ENCODE assay signal across 8 mouse cellular contexts in genomic region chr11:100619485-100619975, GRCm38 (mm10). TPM values are rescaled to one million over a fixed set of nuclear protein-coding genes. Genes with fewer than 3 reads are reported as not detected.
DNase-seq lines count a peak whose midpoint lies in the region; ATAC-seq and TF ChIP-seq lines count a peak whose summit lies in the region.

No protein-coding gene starts in this region.

- TF ChIP-seq POLR2A in testis, adult 2 months (IDR thresholded peaks at IDR 0.05; ENCODE audit: control insufficient read depth, low read depth, low read length), result peak; percentile 85

- H3K9ac ChIP-seq in forebrain, embryonic 11.5 days (ENCODE audit: low read length), result peak overlapping the region; percentile 95
- peak overlapping the region; percentile 91 for H3K9ac ChIP-seq in heart, postnatal 0 days (replicated peaks; ENCODE audit: low read depth, low read length)
- H3K9ac ChIP-seq in liver, embryonic 16.5 days (ENCODE audit: low read depth, low read length), result peak overlapping the region; percentile 90
- peak overlapping the region; percentile 91 for H3K9ac ChIP-seq in neural tube, embryonic 13.5 days

- no peaks in the 10 kb centered on the region for H3K9me3 ChIP-seq in forebrain, embryonic 11.5 days (ENCODE audit: control insufficient read depth, low read length)
- H3K9me3 ChIP-seq in heart, postnatal 0 days (replicated peaks; ENCODE audit: control insufficient read depth, low read length), result no peaks in the 10 kb centered on the region
- H3K9me3 ChIP-seq in liver, embryonic 16.5 days (replicated peaks; ENCODE audit: control insufficient read depth, low read length), result no peaks in the 10 kb centered on the region
- no peaks in the 10 kb centered on the region for H3K9me3 ChIP-seq in neural tube, embryonic 13.5 days

- 0% methylated on average over 40 of the region's 40 CpGs for WGBS in forebrain, embryonic 11.5 days
- WGBS in heart, postnatal 0 days, result 0% methylated on average over 40 of the region's 40 CpGs
- WGBS in liver, embryonic 16.5 days (ENCODE audit: insufficient replicate concordance), result under 1% methylated on average over 40 of the region's 40 CpGs
- WGBS in neural tube, embryonic 13.5 days, result under 1% methylated on average over 40 of the region's 40 CpGs

- peak; percentile 89 to 90 for DNase-seq in CD8-positive naive resting alpha-beta T cell, adult 2 months (ENCODE audit: low read depth in 2 of 2, low spot score in 2 of 2)
- DNase-seq in c-Kit-positive CD71-negative TER-119-negative erythroid progenitor cells, embryonic 14.5 days (ENCODE audit: low read depth), result peak; percentile 88
- peak; percentile 99 for DNase-seq in forebrain, embryonic 11.5 days (ENCODE audit: low spot score)
- DNase-seq in heart, postnatal 0 days (ENCODE audit: low spot score), result peak; percentile 92
- peak; percentile 96 to 98 for DNase-seq in kidney, postnatal 4 days

- H3K4me2 ChIP-seq in forebrain, embryonic 11.5 days (ENCODE audit: low read depth, low read length, severe bottlenecking), result peak overlapping the region; percentile 88
- peak overlapping the region; percentile 90 for H3K4me2 ChIP-seq in heart, postnatal 0 days (ENCODE audit: low read depth, low read length)
- peak overlapping the region; percentile 90 for H3K4me2 ChIP-seq in liver, embryonic 16.5 days (ENCODE audit: low read depth, low read length)
- peak overlapping the region; percentile 83 for H3K4me2 ChIP-seq in neural tube, embryonic 13.5 days

- no peaks in the 10 kb centered on the region for H3K27me3 ChIP-seq in forebrain, embryonic 11.5 days (ENCODE audit: control insufficient read depth, insufficient read depth, low read length)
- H3K27me3 ChIP-seq in heart, postnatal 0 days (ENCODE audit: control insufficient read depth, insufficient read depth, low read length), result no peaks in the 10 kb centered on the region
- no peaks in the 10 kb centered on the region for H3K27me3 ChIP-seq in liver, embryonic 16.5 days (ENCODE audit: control insufficient read depth, insufficient read depth, low read depth, low read length)
- no peaks in the 10 kb centered on the region for H3K27me3 ChIP-seq in neural tube, embryonic 13.5 days
- no peaks in the 10 kb centered on the region for H3K27me3 ChIP-seq in testis, adult 2 months (ENCODE audit: control insufficient read depth, insufficient read depth, low read length)

- H3K4me3 ChIP-seq in forebrain, embryonic 11.5 days (ENCODE audit: low read depth, low read length), result peak overlapping the region; percentile 98
- H3K4me3 ChIP-seq in heart, postnatal 0 days (ENCODE audit: low read depth, low read length), result peak overlapping the region; percentile 95
- H3K4me3 ChIP-seq in liver, embryonic 16.5 days (ENCODE audit: low read depth, low read length), result peak overlapping the region; percentile 95
- H3K4me3 ChIP-seq in neural tube, embryonic 13.5 days, result peak overlapping the region; percentile 79
- H3K4me3 ChIP-seq in testis, adult 2 months (ENCODE audit: control insufficient read depth, low read depth, low read length), result peak overlapping the region; percentile 100

- peak overlapping the region; percentile 85 for H3K27ac ChIP-seq in forebrain, embryonic 11.5 days (ENCODE audit: low read depth, low read length)
- peak overlapping the region; percentile 98 for H3K27ac ChIP-seq in heart, postnatal 0 days (ENCODE audit: low read depth)
- H3K27ac ChIP-seq in liver, embryonic 16.5 days (ENCODE audit: low read length), result peak overlapping the region; percentile 81
- peak overlapping the region; percentile 96 for H3K27ac ChIP-seq in neural tube, embryonic 13.5 days (replicated peaks)
- peak overlapping the region; percentile 92 for H3K27ac ChIP-seq in testis, adult 2 months (ENCODE audit: control insufficient read depth, insufficient read depth, low read depth, low read length)

- TF ChIP-seq EP300 in heart, postnatal 0 days (IDR thresholded peaks at IDR 0.05; ENCODE audit: low read depth), result peak; percentile 67; the same call in 1 of the 2 replicates

- H3K36me3 ChIP-seq in forebrain, embryonic 11.5 days (ENCODE audit: control insufficient read depth, insufficient read depth, low read length), result no peaks in the 10 kb centered on the region
- H3K36me3 ChIP-seq in heart, postnatal 0 days (replicated peaks; ENCODE audit: control insufficient read depth, insufficient read depth, low read length), result peaks cover 5% of the 10 kb centered on the region; the same call in 1 of the 2 replicates
- no peaks in the 10 kb centered on the region; the same call in 1 of the 2 replicates for H3K36me3 ChIP-seq in liver, embryonic 16.5 days (ENCODE audit: control insufficient read depth, insufficient read depth)
- peaks cover 6% of the 10 kb centered on the region for H3K36me3 ChIP-seq in neural tube, embryonic 13.5 days
- H3K36me3 ChIP-seq in testis, adult 2 months (ENCODE audit: control insufficient read depth, insufficient read depth, low read length), result no peaks in the 10 kb centered on the region

- TF ChIP-seq CTCF in heart, postnatal 0 days (IDR thresholded peaks at IDR 0.05; ENCODE audit: low read depth), result no peak; the same call in 1 of the 2 replicates
- peak; percentile 7; the same call in 1 of the 2 replicates for TF ChIP-seq CTCF in testis, adult 2 months (IDR thresholded peaks at IDR 0.05; ENCODE audit: control insufficient read depth, insufficient read depth, insufficient replicate concordance, low read depth, low read length)

- H3K4me1 ChIP-seq in forebrain, embryonic 11.5 days (replicated peaks; ENCODE audit: control insufficient read depth, insufficient read depth, low read length), result peaks cover 14% of the 10 kb centered on the region; the same call in 1 of the 2 replicates
- H3K4me1 ChIP-seq in heart, postnatal 0 days (ENCODE audit: control insufficient read depth, insufficient read depth), result peaks cover 25% of the 10 kb centered on the region
- peaks cover 38% of the 10 kb centered on the region for H3K4me1 ChIP-seq in liver, embryonic 16.5 days (ENCODE audit: control insufficient read depth, low read depth, low read length)
- H3K4me1 ChIP-seq in neural tube, embryonic 13.5 days (replicated peaks), result peaks cover 44% of the 10 kb centered on the region
- no peaks in the 10 kb centered on the region; the same call in none of the 2 replicates for H3K4me1 ChIP-seq in testis, adult 2 months (ENCODE audit: control insufficient read depth, insufficient read depth, low read length)

- peak; percentile 95 for ATAC-seq in forebrain, embryonic 11.5 days (replicated peaks; ENCODE audit: low FRiP score)
- ATAC-seq in heart, postnatal 0 days (ENCODE audit: insufficient read depth, low read depth), result peak; percentile 93
- peak; percentile 91 for ATAC-seq in liver, embryonic 16.5 days (ENCODE audit: low read depth)
- ATAC-seq in neural tube, embryonic 13.5 days (ENCODE audit: low read depth), result peak; percentile 97

RNA-seq across cellular contexts. Expression of gene Dnajc7, which starts 0.4 kb away (rescaled TPM):
- polyA plus RNA-seq in forebrain, embryonic 11.5 days (2014; fragmentation: Nextera tagmentation; extraction: Ambion mirVana), result 95.9 and 105 TPM in 2 replicates
- total RNA-seq in heart, postnatal 0 days (2014; rRNA removed; ENCODE audit: low replicate concordance), result 82.2 and 98.5 TPM in 2 replicates
- polyA plus RNA-seq in heart, postnatal 0 days (2015; fragmentation: Nextera tagmentation; extraction: Ambion mirVana), result 163 and 173 TPM in 2 replicates
- polyA plus RNA-seq in liver, embryonic 16.5 days (2015; fragmentation: Nextera tagmentation; extraction: Ambion mirVana), result 56.8 and 60.9 TPM in 2 replicates
- 304 and 317 TPM in 2 replicates for polyA plus RNA-seq in neural tube, embryonic 13.5 days (2015; fragmentation: Nextera tagmentation; extraction: Ambion mirVana)
- 104 and 150 TPM in 2 replicates for polyA plus RNA-seq in testis, adult 2 months (2012; rRNA removed)

RNA-seq across cellular contexts. Expression of gene Nkiras2, which starts 0.5 kb away (rescaled TPM):
- 94.5 and 107 TPM in 2 replicates for polyA plus RNA-seq in forebrain, embryonic 11.5 days (2014; fragmentation: Nextera tagmentation; extraction: Ambion mirVana)
- 113 and 134 TPM in 2 replicates for total RNA-seq in heart, postnatal 0 days (2014; rRNA removed; ENCODE audit: low replicate concordance)
- polyA plus RNA-seq in heart, postnatal 0 days (2015; fragmentation: Nextera tagmentation; extraction: Ambion mirVana), result 77.4 and 79.7 TPM in 2 replicates
- 18.1 and 19.7 TPM in 2 replicates for polyA plus RNA-seq in liver, embryonic 16.5 days (2015; fragmentation: Nextera tagmentation; extraction: Ambion mirVana)
- 109 and 112 TPM in 2 replicates for polyA plus RNA-seq in neural tube, embryonic 13.5 days (2015; fragmentation: Nextera tagmentation; extraction: Ambion mirVana)
- 245 and 266 TPM in 2 replicates for polyA plus RNA-seq in testis, adult 2 months (2012; rRNA removed)

RNA-seq across cellular contexts. Expression of gene Cnp, which starts 44.8 kb away (rescaled TPM):
- polyA plus RNA-seq in forebrain, embryonic 11.5 days (2014; fragmentation: Nextera tagmentation; extraction: Ambion mirVana), result 18.3 and 20.3 TPM in 2 replicates
- total RNA-seq in heart, postnatal 0 days (2014; rRNA removed; ENCODE audit: low replicate concordance), result 10.8 and 28.3 TPM in 2 replicates
- polyA plus RNA-seq in heart, postnatal 0 days (2015; fragmentation: Nextera tagmentation; extraction: Ambion mirVana), result 11.5 and 12.4 TPM in 2 replicates
- 13.8 TPM in 2 replicates for polyA plus RNA-seq in liver, embryonic 16.5 days (2015; fragmentation: Nextera tagmentation; extraction: Ambion mirVana)
- polyA plus RNA-seq in neural tube, embryonic 13.5 days (2015; fragmentation: Nextera tagmentation; extraction: Ambion mirVana), result 46.0 and 53.2 TPM in 2 replicates
- polyA plus RNA-seq in testis, adult 2 months (2012; rRNA removed), result 3.3 and 3.7 TPM in 2 replicates

Comparison
In these comparisons a context has a peak if more than half of its experiments do, and no peak if none do; other contexts are left out.
1. Peak in every context shown above with its lines: DNase-seq, ATAC-seq, H3K4me3 ChIP-seq and H3K27ac ChIP-seq.